Mouse (Mus musculus): ENCODE data around the gene Rnf39. TPM values are rescaled to one million over a fixed set of nuclear protein-coding genes. Genes with fewer than 3 reads are reported as not detected.
A peak's percentile ranks its signal among the peaks of the same experiment; 100 is the strongest.

The Rnf39 gene
- total and polyA plus RNA-seq, 2 experiments: 3.5 to 11.9 TPM

DNA sequence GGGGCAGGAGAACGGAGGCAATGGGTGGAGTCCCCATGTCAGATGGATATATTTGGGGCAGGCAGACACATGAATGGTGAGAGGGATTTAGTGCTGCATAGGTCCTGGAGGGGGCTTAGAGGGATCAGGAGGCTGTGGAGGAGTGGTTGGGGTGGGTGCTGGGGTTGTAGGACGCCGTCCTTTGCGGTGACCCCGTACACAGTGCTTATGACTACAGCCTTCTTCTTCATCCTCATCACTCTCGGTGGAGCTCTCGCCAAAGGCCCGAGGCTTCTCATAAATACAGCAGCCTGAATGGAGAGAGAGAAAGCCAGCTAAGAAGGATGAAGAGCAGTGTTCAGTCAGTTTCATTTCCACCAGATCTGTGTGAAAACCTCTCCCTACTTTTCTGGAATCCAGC lies 6.5 kb downstream of the Rnf39 start:
- H3K27me3 ChIP-seq (ENCODE audit: control insufficient read depth, insufficient read depth, low read length): no peaks in the 10 kb centered on the region
- H3K27ac ChIP-seq (replicated peaks; ENCODE audit: insufficient read depth, low read depth, low read length): no peak overlapping the region
- 95% methylated on average over 8 of the region's 8 CpGs for WGBS
- no peak for DNase-seq (ENCODE audit: extremely low read depth, low read depth, low spot score)
- no peak overlapping the region for H3K9ac ChIP-seq (ENCODE audit: low read depth, low read length)
- H3K4me3 ChIP-seq (ENCODE audit: insufficient read depth, low read depth, low read length): no peak overlapping the region
- no peaks in the 10 kb centered on the region for H3K4me1 ChIP-seq (ENCODE audit: control insufficient read depth, insufficient read depth, low read length)
- peaks cover 5% of the 10 kb centered on the region; the same call in 1 of the 2 replicates for H3K36me3 ChIP-seq (ENCODE audit: control insufficient read depth, insufficient read depth, low read length)
- TF ChIP-seq POLR2A (IDR thresholded peaks at IDR 0.05; ENCODE audit: extremely low read depth, insufficient read depth, low read length) (no peak), CTCF (IDR thresholded peaks at IDR 0.05; ENCODE audit: low read depth, low read length) (no peak)
- no peaks in the 10 kb centered on the region; the same call in 1 of the 2 replicates for H3K79me2 ChIP-seq (ENCODE audit: control insufficient read depth, insufficient read depth, low read length)

- H3K27me3 ChIP-seq (ENCODE audit: control insufficient read depth, insufficient read depth, low read length): no peaks in the 10 kb centered on the region
- TF ChIP-seq CTCF (IDR thresholded peaks at IDR 0.05; ENCODE audit: low read depth, low read length) (no peak), POLR2A (IDR thresholded peaks at IDR 0.05; ENCODE audit: extremely low read depth, insufficient read depth, low read length) (peak; percentile 45; the same call in 1 of the 2 replicates)
- DNase-seq (ENCODE audit: extremely low read depth, low read depth, low spot score): peak; percentile 94
- peaks cover 5% of the 10 kb centered on the region; the same call in 1 of the 2 replicates for H3K36me3 ChIP-seq (ENCODE audit: control insufficient read depth, insufficient read depth, low read length)
- peak within 1 kb of the TSS; percentile 75 for H3K9ac ChIP-seq (ENCODE audit: low read depth, low read length)
- peak within 1 kb of the TSS; percentile 68 for H3K4me3 ChIP-seq (ENCODE audit: insufficient read depth, low read depth, low read length)
- H3K27ac ChIP-seq (replicated peaks; ENCODE audit: insufficient read depth, low read depth, low read length): peak within 1 kb of the TSS; percentile 51
- H3K4me1 ChIP-seq (ENCODE audit: control insufficient read depth, insufficient read depth, low read length): no peaks in the 10 kb centered on the region
- 2% methylated on average over 36 of the region's 36 CpGs for WGBS
- no peaks in the 10 kb centered on the region; the same call in 1 of the 2 replicates for H3K79me2 ChIP-seq (ENCODE audit: control insufficient read depth, insufficient read depth, low read length)
These were observed 8.5 kb downstream of the Rnf39 start, which contains the start of gene Ppp1r11 for GRCm38 (mm10) chr17:36950981-36951947. TSS of gene Ppp1r11 (minus strand) at chr17:36951741.

- Histone ChIP-seq H3K4me1 (ENCODE audit: control insufficient read depth, insufficient read depth, low read length) (peaks cover 3% of the 10 kb centered on the region), H3K27ac (replicated peaks; ENCODE audit: insufficient read depth, low read depth, low read length) (no peak overlapping the region), H3K79me2 (ENCODE audit: control insufficient read depth, insufficient read depth, low read length) (no peaks in the 10 kb centered on the region; the same call in 1 of the 2 replicates), H3K36me3 (ENCODE audit: control insufficient read depth, insufficient read depth, low read length) (peaks cover 10% of the 10 kb centered on the region; the same call in 1 of the 2 replicates), H3K4me3 (ENCODE audit: insufficient read depth, low read depth, low read length) (no peak overlapping the region), H3K9ac (ENCODE audit: low read depth, low read length) (no peak overlapping the region), H3K27me3 (ENCODE audit: control insufficient read depth, insufficient read depth, low read length) (no peaks in the 10 kb centered on the region)
- DNase-seq (ENCODE audit: extremely low read depth, low read depth, low spot score): no peak
- 98% methylated on average over 2 of the region's 2 CpGs for WGBS
- TF ChIP-seq CTCF (IDR thresholded peaks at IDR 0.05; ENCODE audit: low read depth, low read length): no peak
- no peak for TF ChIP-seq POLR2A (IDR thresholded peaks at IDR 0.05; ENCODE audit: extremely low read depth, insufficient read depth, low read length)
These were observed 9.9 kb downstream of the Rnf39 start for GRCm38 (mm10) chr17:36952631-36953030.

DNA sequence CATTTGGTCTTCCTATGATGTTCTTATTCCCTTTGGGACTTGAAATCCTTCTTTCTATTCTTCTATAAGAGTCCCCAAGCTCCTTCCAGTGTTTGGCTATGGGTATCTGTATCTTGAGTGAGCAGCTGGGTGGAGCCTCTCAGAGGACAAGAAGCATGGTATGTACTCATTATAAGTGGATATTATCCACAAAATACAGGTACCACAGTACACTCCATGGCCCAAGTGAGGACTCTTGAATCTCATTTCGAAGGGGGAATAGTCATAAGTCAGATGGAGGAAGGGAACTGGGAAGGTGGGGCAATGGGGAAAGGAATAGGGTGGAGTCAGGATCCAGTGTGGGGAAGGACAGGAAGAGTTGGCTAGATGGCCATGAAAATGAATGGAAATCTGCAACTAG lies 10.3 kb downstream of the Rnf39 start:
- 89% methylated on average over 1 of the region's 1 CpGs for WGBS
- Histone ChIP-seq H3K9ac (ENCODE audit: low read depth, low read length) (no peak overlapping the region), H3K79me2 (ENCODE audit: control insufficient read depth, insufficient read depth, low read length) (no peaks in the 10 kb centered on the region; the same call in 1 of the 2 replicates), H3K27ac (replicated peaks; ENCODE audit: insufficient read depth, low read depth, low read length) (no peak overlapping the region), H3K4me1 (ENCODE audit: control insufficient read depth, insufficient read depth, low read length) (peaks cover 4% of the 10 kb centered on the region), H3K4me3 (ENCODE audit: insufficient read depth, low read depth, low read length) (no peak overlapping the region), H3K27me3 (ENCODE audit: control insufficient read depth, insufficient read depth, low read length) (no peaks in the 10 kb centered on the region), H3K36me3 (ENCODE audit: control insufficient read depth, insufficient read depth, low read length) (peaks cover 10% of the 10 kb centered on the region; the same call in 1 of the 2 replicates)
- DNase-seq (ENCODE audit: extremely low read depth, low read depth, low spot score): no peak
- TF ChIP-seq POLR2A (IDR thresholded peaks at IDR 0.05; ENCODE audit: extremely low read depth, insufficient read depth, low read length): no peak
- no peak for TF ChIP-seq CTCF (IDR thresholded peaks at IDR 0.05; ENCODE audit: low read depth, low read length)

DNA sequence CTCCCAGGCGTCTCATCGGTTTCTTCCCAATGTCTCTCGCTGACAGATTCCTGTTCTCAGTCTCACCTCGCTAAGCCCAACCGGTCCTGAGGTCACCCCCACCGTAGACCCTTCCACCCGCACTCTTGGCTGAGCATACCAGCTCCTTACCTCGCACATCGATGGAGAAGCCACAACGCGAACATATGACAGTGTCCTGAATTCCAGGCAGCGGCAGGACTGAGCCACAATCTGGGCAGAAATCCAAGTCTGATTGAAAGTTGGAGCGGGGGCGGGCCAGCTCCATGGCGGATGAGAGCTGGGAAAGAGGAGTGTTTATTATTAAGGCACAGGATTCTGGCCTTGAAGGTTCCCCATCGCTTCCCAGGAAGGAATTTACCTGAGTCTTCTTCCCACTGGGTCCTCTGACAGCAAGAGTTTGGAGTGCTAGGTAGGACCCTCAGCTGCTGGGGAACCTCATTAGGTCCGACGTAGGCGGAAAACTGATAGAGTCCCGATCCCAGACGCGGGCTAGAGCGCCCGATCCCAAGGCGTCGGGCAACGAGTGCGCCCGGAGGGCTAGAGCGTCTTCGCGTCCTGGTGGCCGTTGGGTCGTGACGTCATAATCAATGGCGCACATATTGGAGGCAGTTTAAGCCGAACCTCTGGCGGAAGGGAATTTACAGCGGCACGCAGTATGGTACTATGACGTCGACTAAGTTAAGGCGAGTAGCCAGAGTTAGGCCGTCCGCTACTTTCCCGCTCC lies 15.5 kb downstream of the Rnf39 start, which contains the start of the genes Znrd1 and Znrd1as:
Znrd1 (minus strand) TSS at position 561 of the 745 bp plus-strand sequence.
Znrd1as (plus strand) TSS at position 594 of the 745 bp plus-strand sequence.
- peak within 1 kb of the TSS; percentile 70 for H3K4me3 ChIP-seq (ENCODE audit: insufficient read depth, low read depth, low read length)
- peak within 1 kb of the TSS; percentile 82 for H3K9ac ChIP-seq (ENCODE audit: low read depth, low read length)
- DNase-seq (ENCODE audit: extremely low read depth, low read depth, low spot score): peak; percentile 94
- under 1% methylated on average over 46 of the region's 46 CpGs for WGBS
- peaks cover 8% of the 10 kb centered on the region for H3K4me1 ChIP-seq (ENCODE audit: control insufficient read depth, insufficient read depth, low read length)
- H3K79me2 ChIP-seq (ENCODE audit: control insufficient read depth, insufficient read depth, low read length): no peaks in the 10 kb centered on the region; the same call in 1 of the 2 replicates
- peak within 1 kb of the TSS; percentile 80 for H3K27ac ChIP-seq (replicated peaks; ENCODE audit: insufficient read depth, low read depth, low read length)
- TF ChIP-seq CTCF (IDR thresholded peaks at IDR 0.05; ENCODE audit: low read depth, low read length) (no peak), POLR2A (IDR thresholded peaks at IDR 0.05; ENCODE audit: extremely low read depth, insufficient read depth, low read length) (peak; percentile 51; the same call in 1 of the 2 replicates)
- H3K27me3 ChIP-seq (ENCODE audit: control insufficient read depth, insufficient read depth, low read length): no peaks in the 10 kb centered on the region
- peaks cover 9% of the 10 kb centered on the region; the same call in 1 of the 2 replicates for H3K36me3 ChIP-seq (ENCODE audit: control insufficient read depth, insufficient read depth, low read length)
